Mouse (Mus musculus): ENCODE measurements around the gene Tnr.

DNA sequence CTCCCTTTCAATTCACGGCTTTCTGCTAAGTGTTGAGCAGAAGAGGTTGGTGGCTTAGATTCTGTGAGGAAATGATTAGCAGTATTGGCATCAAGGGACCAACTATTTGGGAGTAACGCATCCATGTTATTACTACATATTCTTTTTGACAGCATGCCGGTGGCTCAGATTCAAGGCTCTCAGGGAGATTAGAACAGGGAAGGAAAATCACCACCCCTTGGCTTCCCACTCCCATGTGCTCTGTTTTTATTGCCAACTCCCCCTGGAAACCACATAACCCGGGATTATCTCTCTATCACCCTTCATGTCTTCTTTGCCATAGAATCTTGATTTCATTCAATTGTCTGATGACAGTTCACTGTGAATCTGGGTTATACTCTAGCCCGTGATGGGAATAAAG is 276.8 kb downstream of the Tnr start:
- no peak for TF ChIP-seq GATA1 (IDR thresholded peaks at IDR 0.05; ENCODE audit: borderline replicate concordance, low read length)
- TF ChIP-seq FLI1 (IDR thresholded peaks at IDR 0.05; ENCODE audit: low read length): no peak
